Mouse (Mus musculus): Measurements from ENCODE around the gene Gm6408. TPM values are rescaled to one million over a fixed set of nuclear protein-coding genes. Genes with fewer than 3 reads are reported as not detected.
"Not testable (repeated sequence)": the region's sequence is repeated elsewhere in the genome, so short reads cannot be mapped to it uniquely, and the experiment has no call there.

The Gm6408 gene
- total RNA-seq (2021): not detected
- long read RNA-seq, experiment 1: 0 reads
- long read RNA-seq, experiment 2: 0 reads

- H3K4me3 ChIP-seq; DNase-seq (ENCODE audit: extremely low spot score in 1 of 2, low spot score in 2 of 2); H3K27ac ChIP-seq; intact Hi-C loops (cut with DNase I): not testable (repeated sequence)
These were observed at the start of gene Gm6408 for GRCm38 (mm10) chr5:146481665-146482064. Gene Gm6408, plus strand, starts transcription at chr5:146481965.

DNA sequence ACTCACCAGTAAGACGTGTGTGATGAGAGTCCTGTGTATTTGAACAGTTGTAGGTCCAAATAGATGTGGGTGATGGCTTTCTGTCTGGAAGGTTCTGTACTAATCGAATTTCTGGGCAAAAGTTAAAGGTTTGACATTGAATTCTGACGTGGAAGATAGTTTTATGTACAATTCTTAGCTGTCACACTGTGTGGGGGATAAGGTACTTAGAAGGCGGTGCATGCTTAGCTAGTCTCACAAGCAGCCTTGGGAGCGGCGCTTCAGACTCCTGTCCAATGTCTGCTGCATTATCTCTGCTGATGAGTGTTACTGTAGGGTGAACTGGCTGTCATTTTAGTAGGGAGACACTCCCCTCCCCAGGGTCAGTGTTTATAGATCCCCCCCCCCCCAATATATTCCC is 49.3 kb upstream of the Gm6408 start:
- H3K27ac ChIP-seq: no peak overlapping the region
- no peak for TF ChIP-seq CTCF (IDR thresholded peaks at IDR 0.05)
- no peak overlapping the region for H3K4me3 ChIP-seq
- intact Hi-C loops (cut with DNase I): no loop called here
- DNase-seq (ENCODE audit: extremely low spot score in 1 of 2, low spot score in 2 of 2): peak in 1 of 2 experiments; percentile 3

DNA sequence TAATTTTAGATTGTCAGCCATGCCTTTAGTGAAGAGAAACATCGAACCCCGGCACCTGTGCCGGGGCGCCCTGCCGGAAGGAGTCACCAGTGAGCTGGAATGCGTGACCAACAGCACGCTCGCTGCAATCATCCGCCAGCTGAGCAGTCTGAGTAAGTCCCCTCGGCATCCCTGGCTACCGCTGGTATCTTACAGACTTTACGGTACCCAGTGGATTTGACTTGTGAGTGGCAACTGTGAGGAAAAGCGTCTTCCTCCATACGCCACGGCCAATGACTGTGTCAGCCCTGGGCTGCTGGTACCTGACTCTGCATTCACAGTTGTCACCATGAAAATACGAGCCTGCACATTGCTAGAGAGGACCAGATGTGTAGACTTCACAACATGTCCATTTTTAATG is 46.4 kb upstream of the Gm6408 start:
- DNase-seq (ENCODE audit: extremely low spot score in 1 of 2, low spot score in 2 of 2): peak in 1 of 2 experiments; percentile 5
- no peak for TF ChIP-seq CTCF (IDR thresholded peaks at IDR 0.05)
- intact Hi-C loops (cut with DNase I): no loop called here
- Histone ChIP-seq H3K27ac (no peak overlapping the region), H3K4me3 (no peak overlapping the region)

DNA sequence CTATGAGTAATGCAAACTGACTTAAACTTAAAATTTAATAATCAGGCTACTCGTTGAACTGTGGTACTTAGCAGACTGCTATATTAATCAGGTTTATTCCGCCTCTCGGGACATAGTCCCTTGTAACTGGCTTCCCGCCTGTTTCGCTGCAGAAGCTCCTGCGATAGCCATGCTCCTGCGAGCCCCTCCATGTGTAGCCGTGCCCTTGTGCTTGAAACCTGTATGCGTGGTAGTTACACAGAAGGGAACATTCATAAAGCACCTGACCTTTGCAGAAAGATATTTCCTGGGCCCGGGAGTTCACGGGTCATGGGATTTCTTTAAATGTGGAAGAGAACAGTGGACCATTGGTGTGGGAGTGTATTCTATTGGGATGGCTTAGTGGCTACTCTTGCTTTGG is 45.0 kb upstream of the Gm6408 start:
- H3K4me3 ChIP-seq: no peak overlapping the region
- no peak for DNase-seq (ENCODE audit: extremely low spot score in 1 of 2, low spot score in 2 of 2)
- H3K27ac ChIP-seq: no peak overlapping the region
- intact Hi-C loops (cut with DNase I): no loop called here
- TF ChIP-seq CTCF (IDR thresholded peaks at IDR 0.05): no peak

DNA sequence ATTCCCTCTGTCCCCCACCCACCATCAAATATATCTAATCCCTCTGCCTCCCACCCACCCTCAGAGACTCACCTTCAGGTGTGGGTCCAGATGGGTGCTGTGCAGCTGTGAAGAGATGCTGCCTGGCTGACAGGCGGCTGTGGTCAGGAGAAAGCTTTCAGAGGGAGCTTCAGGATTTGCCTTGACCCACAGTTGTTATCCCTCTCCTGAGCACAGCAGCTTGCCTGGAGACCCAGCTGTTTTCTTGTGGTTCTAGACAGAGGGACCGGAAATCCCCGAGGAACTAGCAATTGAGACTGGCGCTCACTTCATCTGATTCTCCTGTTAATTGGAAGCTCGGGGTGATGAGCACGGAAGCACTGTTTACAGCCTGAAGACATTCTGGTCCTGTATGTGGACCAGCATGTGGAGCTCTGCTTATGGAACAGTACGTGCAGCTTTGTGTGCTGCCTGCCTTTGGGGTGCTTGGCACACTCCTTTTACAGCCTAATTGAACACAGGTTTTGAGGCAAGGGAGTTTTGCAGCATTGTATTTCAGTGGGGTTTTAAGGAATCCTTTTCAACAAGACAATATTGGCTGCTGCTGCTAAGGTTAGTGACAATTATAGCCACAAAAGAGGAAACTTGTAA is 42.5 kb upstream of the Gm6408 start:
- no peak overlapping the region for H3K27ac ChIP-seq
- H3K4me3 ChIP-seq: no peak overlapping the region
- TF ChIP-seq CTCF (IDR thresholded peaks at IDR 0.05): no peak
- DNase-seq (ENCODE audit: extremely low spot score in 1 of 2, low spot score in 2 of 2): no peak
- intact Hi-C loops (cut with DNase I): no loop called here

DNA sequence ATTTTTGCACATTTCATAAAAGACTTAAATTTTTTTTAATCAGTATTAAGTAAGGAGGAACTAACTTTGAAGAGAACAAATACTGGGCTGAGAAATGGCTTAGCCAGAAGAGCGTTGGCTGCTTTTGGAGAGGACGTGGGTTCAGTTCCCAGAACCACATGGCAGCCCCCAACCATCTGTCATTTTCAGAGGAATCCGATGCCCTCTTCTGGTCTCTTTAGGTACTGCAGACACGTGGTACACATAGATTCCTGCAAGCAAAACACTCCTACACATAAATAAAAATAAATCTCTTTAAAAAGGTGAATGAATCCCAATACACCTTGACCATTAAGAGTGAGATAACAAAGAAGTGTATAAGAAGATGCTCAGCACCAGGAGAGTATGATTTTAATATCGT is 41.5 kb upstream of the Gm6408 start:
- no peak for DNase-seq (ENCODE audit: extremely low spot score in 1 of 2, low spot score in 2 of 2)
- Histone ChIP-seq H3K27ac (no peak overlapping the region), H3K4me3 (no peak overlapping the region)
- intact Hi-C loops (cut with DNase I): no loop called here
- TF ChIP-seq CTCF (IDR thresholded peaks at IDR 0.05): peak; percentile 28

GRCm38 (mm10) chr5:146442767-146443166 is 39.0 kb upstream of the Gm6408 start:
- DNase-seq (ENCODE audit: extremely low spot score in 1 of 2, low spot score in 2 of 2): no peak
- intact Hi-C loops (cut with DNase I): no loop called here
- TF ChIP-seq CTCF (IDR thresholded peaks at IDR 0.05): no peak
- Histone ChIP-seq H3K4me3 (no peak overlapping the region), H3K27ac (no peak overlapping the region)

- DNase-seq (ENCODE audit: extremely low spot score in 1 of 2, low spot score in 2 of 2): no peak
- no peak overlapping the region for H3K4me3 ChIP-seq
- intact Hi-C loops (cut with DNase I): no loop called here
- no peak overlapping the region for H3K27ac ChIP-seq
- TF ChIP-seq CTCF (IDR thresholded peaks at IDR 0.05): no peak
These were observed 35.1 kb upstream of the Gm6408 start for GRCm38 (mm10) chr5:146446633-146447032.

GRCm38 (mm10) chr5:146451592-146452254 is 30.0 kb upstream of the Gm6408 start:
- H3K27ac ChIP-seq: no peak overlapping the region
- no peak for DNase-seq (ENCODE audit: extremely low spot score in 1 of 2, low spot score in 2 of 2)
- TF ChIP-seq CTCF (IDR thresholded peaks at IDR 0.05): no peak
- intact Hi-C loops (cut with DNase I): no loop called here
- no peak overlapping the region for H3K4me3 ChIP-seq

DNA sequence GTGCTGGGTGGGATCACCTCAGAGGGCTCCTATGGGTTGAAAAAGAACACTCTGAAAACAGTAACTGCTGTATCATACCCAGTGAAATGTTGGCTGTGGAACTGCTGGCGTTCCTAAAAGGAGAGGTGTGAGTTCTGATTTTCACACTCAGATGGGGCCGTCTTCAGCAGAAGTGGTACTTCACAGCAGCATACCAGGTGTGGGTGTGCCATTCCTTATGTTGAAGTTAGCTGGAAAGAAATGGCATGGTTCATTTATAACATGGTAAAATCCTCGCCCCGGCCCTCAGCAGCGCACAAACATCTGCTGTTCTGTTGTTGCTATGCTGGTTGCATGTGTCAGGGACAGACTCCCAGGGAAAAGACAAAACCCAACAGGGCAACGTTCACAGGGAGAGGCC is 28.2 kb upstream of the Gm6408 start:
- Histone ChIP-seq H3K4me3 (no peak overlapping the region), H3K27ac (peak overlapping the region; percentile 28; the same call in 1 of the 2 replicates)
- intact Hi-C loops (cut with DNase I): no loop called here
- peak in 1 of 2 experiments; percentile 30 for DNase-seq (ENCODE audit: extremely low spot score in 1 of 2, low spot score in 2 of 2)
- no peak for TF ChIP-seq CTCF (IDR thresholded peaks at IDR 0.05)

DNA sequence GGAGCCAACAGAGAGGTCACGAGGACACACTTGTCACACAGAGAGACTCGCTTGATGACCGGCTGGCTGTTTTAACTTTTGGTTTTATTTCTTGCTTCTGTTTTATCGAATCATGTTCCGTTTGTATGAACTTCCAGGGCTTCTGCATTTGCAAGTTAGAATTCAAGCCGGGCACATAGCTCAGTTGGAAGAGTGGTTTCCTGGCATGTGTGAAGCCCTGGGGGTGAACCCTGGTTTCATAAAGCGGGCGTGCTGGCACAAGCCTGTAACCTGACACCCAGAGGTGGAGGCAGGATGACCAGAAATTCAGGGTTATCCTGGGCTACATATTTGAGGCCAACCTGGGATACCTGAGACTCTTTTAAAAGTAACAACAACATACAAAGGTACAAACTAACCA is 20.2 kb upstream of the Gm6408 start:
- intact Hi-C loops (cut with DNase I): no loop called here
- Histone ChIP-seq H3K27ac (no peak overlapping the region), H3K4me3 (no peak overlapping the region)
- no peak for TF ChIP-seq CTCF (IDR thresholded peaks at IDR 0.05)
- no peak for DNase-seq (ENCODE audit: extremely low spot score in 1 of 2, low spot score in 2 of 2)

DNA sequence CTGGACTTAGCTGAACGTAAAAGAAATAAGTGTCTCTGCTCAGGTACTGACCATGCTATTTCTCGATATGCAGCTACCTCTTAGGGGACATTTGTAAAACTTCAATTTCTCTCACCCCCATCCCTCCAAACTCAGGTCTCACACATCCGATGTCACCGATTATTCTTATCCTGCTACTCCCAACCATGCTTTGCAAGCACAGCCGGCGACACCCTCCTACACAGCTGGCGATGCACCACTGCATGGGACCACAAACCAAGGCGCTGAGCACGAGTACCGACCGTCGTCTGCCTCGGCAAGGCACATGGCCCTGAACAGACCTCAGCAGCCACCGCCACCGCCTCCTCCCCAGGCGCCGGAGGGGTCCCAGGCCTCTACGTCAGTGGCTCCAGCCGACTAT is 15.1 kb upstream of the Gm6408 start:
- intact Hi-C loops (cut with DNase I): no loop called here
- no peak for DNase-seq (ENCODE audit: extremely low spot score in 1 of 2, low spot score in 2 of 2)
- no peak overlapping the region for H3K27ac ChIP-seq
- no peak for TF ChIP-seq CTCF (IDR thresholded peaks at IDR 0.05)
- H3K4me3 ChIP-seq: no peak overlapping the region

DNA sequence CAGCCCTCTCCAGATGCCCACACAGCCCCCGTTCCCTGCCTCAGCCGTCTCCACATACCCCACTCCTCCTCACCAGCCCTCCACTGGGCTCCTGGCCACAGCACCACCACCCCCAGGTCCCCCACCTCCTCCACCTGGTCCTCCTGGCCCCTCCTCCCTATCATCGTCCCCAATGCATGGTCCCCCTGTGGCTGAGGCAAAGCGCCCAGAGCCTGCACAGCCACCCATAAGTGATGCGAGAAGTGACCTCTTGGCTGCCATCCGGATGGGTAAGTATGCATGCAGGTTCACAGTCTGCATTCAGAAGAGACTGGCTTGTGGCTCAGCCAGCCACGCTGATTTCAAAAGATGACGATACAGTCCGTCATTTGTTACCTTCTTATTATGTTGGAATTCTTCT is 13.5 kb upstream of the Gm6408 start:
- no peak for TF ChIP-seq CTCF (IDR thresholded peaks at IDR 0.05)
- intact Hi-C loops (cut with DNase I): no loop called here
- H3K4me3 ChIP-seq: no peak overlapping the region
- H3K27ac ChIP-seq: no peak overlapping the region
- no peak for DNase-seq (ENCODE audit: extremely low spot score in 1 of 2, low spot score in 2 of 2)

All from left cerebral cortex, adult 2 months (tissue).